Mouse (Mus musculus) CH12.LX (cell line): ENCODE results near the gene Nmur1.

ENCODE experiments used
- HCFC1 ChIP-seq: IDR thresholded peaks from 2 replicates; pipeline ENCODE4 v1.6.1; 2012; ENCODE audit warnings: low read depth, mild to moderate bottlenecking, inconsistent platforms, low read length, improper control_type of control experiment
- NRF1 ChIP-seq: IDR thresholded peaks from 2 replicates; pipeline ENCODE4 v1.6.1; 2014; ENCODE audit warnings: low read depth, mild to moderate bottlenecking, inconsistent platforms, low read length, improper control_type of control experiment, moderate library complexity
- POLR2A ChIP-seq: IDR thresholded peaks from 2 replicates; pipeline ENCODE4 v1.6.1; 2011; ENCODE audit warnings: low read depth, mild to moderate bottlenecking, improper control_type of control experiment, low read length
- ZC3H11A ChIP-seq: IDR thresholded peaks from 2 replicates; pipeline ENCODE4 v1.6.1; 2012; ENCODE audit warnings: low read depth, mild to moderate bottlenecking, inconsistent platforms, low read length, improper control_type of control experiment
- ZNF384 ChIP-seq: IDR thresholded peaks from 2 replicates; pipeline ENCODE4 v1.6.1; 2012; ENCODE audit warnings: low read depth, low read length, improper control_type of control experiment, inconsistent platforms

GRCm38 (mm10) chr1:86456892-86457581 is 31.0 kb upstream of the Nmur1 start:
- TF ChIP-seq POLR2A = no peak
- no peak for TF ChIP-seq ZNF384
- no peak for TF ChIP-seq NRF1
- TF ChIP-seq HCFC1 = no peak
- no peak for TF ChIP-seq ZC3H11A
